Mouse (Mus musculus) limb, embryonic 14.5 days (tissue): ENCODE data around the gene Abhd4. TPM values are rescaled to one million over a fixed set of nuclear protein-coding genes. Genes with fewer than 3 reads are reported as not detected.

Experiments used
- ATAC-seq: fragments of 200-750 bp; cut with Nextera tagmentation; 2 replicates; pipeline ENCODE4 v1.8.0; 2017; ENCODE audit warnings: low read depth, moderate number of reproducible peaks, moderate TSS enrichment; ENCODE audit not compliant: low FRiP score
- DNase-seq: peaks from one replicate; pipeline ENCODE4 v3.0.0-alpha.2; 2015; ENCODE audit warnings: low spot score
- H3K27ac ChIP-seq: fragments of 300-500 bp; sonication (generic); replicated peaks from 2 replicates; pipeline ENCODE4 v1.5.1; 2014; ENCODE audit warnings: low read depth, mild to moderate bottlenecking, low read length, moderate library complexity, mixed read lengths
- H3K27me3 ChIP-seq: fragments of 300-500 bp; sonication (generic); 2 replicates; pipeline ENCODE4 v1.6.1; 2014; ENCODE audit warnings: low read length, mixed read lengths; ENCODE audit not compliant: control insufficient read depth, insufficient read depth
- H3K36me3 ChIP-seq: fragments of 300-500 bp; sonication (generic); 2 replicates; pipeline ENCODE4 v1.6.1; 2014; ENCODE audit warnings: mild to moderate bottlenecking, low read length, moderate library complexity, mixed read lengths; ENCODE audit not compliant: control insufficient read depth, insufficient read depth
- H3K4me1 ChIP-seq: fragments of 300-500 bp; sonication (generic); 2 replicates; pipeline ENCODE4 v1.6.1; 2014; ENCODE audit warnings: antibody characterized with exemption, low read length, mixed read lengths; ENCODE audit not compliant: control insufficient read depth, insufficient read depth
- H3K4me2 ChIP-seq: fragments of 300-500 bp; sonication (generic); replicated peaks from 2 replicates; pipeline ENCODE4 v1.6.1; 2014; ENCODE audit warnings: low read depth, mild to moderate bottlenecking, low read length, moderate library complexity; ENCODE audit not compliant: severe bottlenecking
- H3K4me3 ChIP-seq: fragments of 300-500 bp; sonication (generic); replicated peaks from 2 replicates; pipeline ENCODE4 v1.5.1; 2014; ENCODE audit warnings: low read length
- H3K9ac ChIP-seq: fragments of 300-500 bp; sonication (generic); 2 replicates; pipeline ENCODE4 v1.6.1; 2014; ENCODE audit warnings: mild to moderate bottlenecking, low read depth, low read length, moderate library complexity; ENCODE audit not compliant: severe bottlenecking
- H3K9me3 ChIP-seq: fragments of 300-500 bp; sonication (generic); 2 replicates; pipeline ENCODE4 v1.6.1; 2016; ENCODE audit warnings: low read length; ENCODE audit not compliant: control insufficient read depth
- POLR2A ChIP-seq: fragments of 200-500 bp; IDR thresholded peaks from 2 replicates; pipeline ENCODE4 v1.8.0; 2012; ENCODE audit warnings: inconsistent platforms, mild to moderate bottlenecking, moderate library complexity, borderline replicate concordance; ENCODE audit not compliant: insufficient read depth, insufficient read length; ENCODE audit errors: extremely low read depth
- WGBS: fragments of 180-500 bp; shearing (Covaris S2); extraction: QIAGEN DNeasy Blood & Tissue Kit; methylation state at CpG from one replicate; pipeline ENCODE4 v1.1.7; 2014; 5-methylcytosine and 5-hydroxymethylcytosine counted together
- polyA plus RNA-seq, 2 experiments: library from polyadenylated mRNA; depleted of rRNA in 1 of 2; stranded (reverse) in 1 of 2; unstranded in 1 of 2; fragments of >200 nt; fragmentation: Nextera tagmentation in 1 of 2; extraction: Ambion mirVana in 1 of 2; gene quantifications; 2 replicates each; pipeline versions ENCODE4 v1.2.1 to v1.2.3; 2012 to 2014

Gene Abhd4
- polyA plus RNA-seq, 2 experiments: 27.7 to 58.4 TPM

GRCm38 (mm10) chr14:54230638-54231150, 23.3 kb upstream of the Abhd4 start:
- no peak overlapping the region for H3K4me2 ChIP-seq
- H3K27me3 ChIP-seq: no peaks in the 10 kb centered on the region
- no peak for DNase-seq
- no peak for ATAC-seq
- H3K36me3 ChIP-seq: peaks cover 12% of the 10 kb centered on the region
- no peak overlapping the region for H3K9ac ChIP-seq
- H3K4me1 ChIP-seq: peaks cover 10% of the 10 kb centered on the region; the same call in 1 of the 2 replicates
- no peaks in the 10 kb centered on the region for H3K9me3 ChIP-seq
- TF ChIP-seq POLR2A: no peak
- no peak overlapping the region for H3K4me3 ChIP-seq
- 91% methylated on average over 14 of the region's 14 CpGs for WGBS
- H3K27ac ChIP-seq: no peak overlapping the region

DNA sequence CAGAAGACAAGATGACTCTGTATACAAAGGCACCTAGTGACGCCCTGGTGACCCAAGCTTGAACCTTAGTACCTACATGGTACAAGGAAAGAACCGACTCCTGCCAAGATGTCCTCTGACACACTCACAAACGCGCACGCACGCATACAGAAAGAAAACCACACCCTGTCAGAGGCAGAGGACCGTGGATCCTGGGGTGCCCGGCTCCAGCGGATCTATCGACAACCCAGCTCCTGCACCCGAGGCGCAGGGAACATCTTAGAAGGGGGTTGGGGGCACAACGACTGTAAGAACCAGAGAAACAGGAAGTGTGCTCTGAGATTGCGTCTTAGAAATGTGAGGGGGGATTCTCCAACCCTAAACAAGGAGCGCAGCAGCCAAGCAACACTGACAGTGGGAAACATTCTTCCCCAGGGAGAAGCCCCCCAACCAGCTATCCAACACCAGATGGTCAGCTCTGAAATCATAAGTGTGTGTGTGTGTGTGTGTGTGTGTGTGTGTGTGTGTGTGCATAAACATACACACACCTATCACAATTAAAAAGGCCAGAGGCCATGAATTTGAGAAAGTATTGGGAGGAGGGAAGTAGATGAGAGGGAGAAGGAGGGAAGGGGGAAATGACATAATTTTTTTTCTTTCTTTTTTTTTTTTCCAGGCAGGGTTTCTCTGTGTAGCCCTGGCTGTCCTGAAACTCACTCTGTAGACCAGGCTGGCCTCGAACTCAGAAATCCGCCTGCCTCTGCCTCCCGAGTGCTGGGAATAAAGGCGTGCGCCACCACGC, 22.6 kb upstream of the Abhd4 start:
- Histone ChIP-seq H3K4me2 (no peak overlapping the region), H3K27me3 (no peaks in the 10 kb centered on the region), H3K9ac (no peak overlapping the region), H3K27ac (no peak overlapping the region), H3K36me3 (peaks cover 16% of the 10 kb centered on the region), H3K9me3 (no peaks in the 10 kb centered on the region), H3K4me1 (peaks cover 10% of the 10 kb centered on the region; the same call in 1 of the 2 replicates), H3K4me3 (no peak overlapping the region)
- 81% methylated on average over 21 of the region's 21 CpGs for whole genome bisulfite sequencing
- ATAC-seq (no peak), DNase-seq (no peak)
- TF ChIP-seq POLR2A: no peak

DNA sequence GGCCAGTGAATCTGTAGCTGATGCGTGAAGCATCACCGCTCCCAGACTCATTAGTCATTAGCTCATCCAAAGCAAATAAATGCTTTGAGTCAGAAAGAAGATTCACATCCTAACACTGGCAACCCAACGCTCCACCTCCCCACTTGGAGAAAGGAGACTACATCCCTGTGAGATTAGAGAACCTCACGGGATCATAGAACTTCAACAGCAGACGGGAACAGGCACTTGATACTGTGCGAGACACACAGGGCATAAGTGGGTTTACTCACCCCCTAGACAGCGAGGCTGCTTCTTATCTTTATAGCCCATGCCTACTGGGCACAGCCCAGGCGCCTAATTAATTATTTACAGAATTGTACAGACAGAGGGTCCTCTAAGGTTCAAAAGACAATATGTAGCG, 21.8 kb upstream of the Abhd4 start:
- H3K27ac ChIP-seq: no peak overlapping the region
- no peak for DNase-seq
- TF ChIP-seq POLR2A: no peak
- peaks cover 10% of the 10 kb centered on the region; the same call in 1 of the 2 replicates for H3K4me1 ChIP-seq
- 62% methylated on average over 9 of the region's 9 CpGs for WGBS
- H3K4me3 ChIP-seq: no peak overlapping the region
- no peaks in the 10 kb centered on the region for H3K9me3 ChIP-seq
- ATAC-seq: no peak
- peaks cover 19% of the 10 kb centered on the region for H3K36me3 ChIP-seq
- no peaks in the 10 kb centered on the region for H3K27me3 ChIP-seq
- no peak overlapping the region for H3K9ac ChIP-seq
- no peak overlapping the region for H3K4me2 ChIP-seq

DNA sequence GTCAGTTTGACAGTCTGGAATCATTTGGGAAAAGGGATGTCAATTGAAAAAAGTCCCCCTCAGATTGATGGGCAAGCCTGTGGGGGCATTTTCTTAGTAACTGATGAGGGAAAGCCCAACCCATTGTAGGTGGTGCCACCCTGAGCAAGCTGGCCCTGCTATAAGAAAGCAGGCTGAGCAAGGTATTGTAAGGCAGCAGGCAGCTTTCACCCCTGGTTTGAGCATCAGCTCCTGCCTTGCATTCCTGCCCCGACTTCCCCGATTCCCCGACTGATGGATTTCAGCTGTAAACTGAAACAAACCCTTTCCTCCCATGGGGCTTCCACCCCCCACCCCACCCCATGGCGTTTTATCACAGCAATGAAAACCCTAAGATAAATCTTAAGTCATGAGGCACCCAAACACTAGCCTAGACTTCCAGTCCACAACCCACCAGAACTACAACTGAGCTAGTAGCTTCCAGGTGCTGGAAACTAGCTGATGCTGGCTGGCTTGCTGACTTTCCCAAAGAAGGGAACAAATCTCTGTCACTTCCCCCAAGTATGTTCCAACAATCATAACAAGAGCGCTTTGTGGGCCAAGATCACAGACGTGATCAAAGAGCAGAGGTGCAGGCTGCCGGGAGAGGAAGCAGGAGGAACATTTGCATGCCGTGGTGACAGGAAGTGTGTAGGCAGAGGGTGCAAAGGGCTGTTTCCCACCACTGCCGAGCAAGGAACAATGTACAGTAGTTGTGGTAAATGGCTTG, 21.0 kb upstream of the Abhd4 start:
- Histone ChIP-seq H3K4me1 (peaks cover 7% of the 10 kb centered on the region; the same call in 1 of the 2 replicates), H3K27ac (peak overlapping the region; percentile 40; the same call in 1 of the 2 replicates), H3K36me3 (peaks cover 26% of the 10 kb centered on the region), H3K4me2 (0 out of 2 replicates have a peak overlapping the region, but pooled peaks have one; percentile 23), H3K9me3 (no peaks in the 10 kb centered on the region), H3K27me3 (no peaks in the 10 kb centered on the region), H3K4me3 (no peak overlapping the region), H3K9ac (peak overlapping the region; percentile 22; the same call in 1 of the 2 replicates)
- DNase-seq (no peak), ATAC-seq (0 out of 2 replicates have a peak, but pooled peaks have one; percentile 17)
- WGBS: 13% methylated on average over 9 of the region's 9 CpGs
- no peak for TF ChIP-seq POLR2A

- no peak for TF ChIP-seq POLR2A
- H3K36me3 ChIP-seq: peaks cover 29% of the 10 kb centered on the region
- 0 out of 2 replicates have a peak, but pooled peaks have one; percentile 16 for ATAC-seq
- H3K4me3 ChIP-seq: no peak overlapping the region
- no peak for DNase-seq
- H3K4me2 ChIP-seq: 0 out of 2 replicates have a peak overlapping the region, but pooled peaks have one; percentile 23
- WGBS: 63% methylated on average over 16 of the region's 16 CpGs
- no peaks in the 10 kb centered on the region for H3K27me3 ChIP-seq
- peaks cover 7% of the 10 kb centered on the region; the same call in 1 of the 2 replicates for H3K4me1 ChIP-seq
- H3K27ac ChIP-seq: 0 out of 2 replicates have a peak overlapping the region, but pooled peaks have one; percentile 40
- no peaks in the 10 kb centered on the region for H3K9me3 ChIP-seq
- no peak overlapping the region for H3K9ac ChIP-seq
Measured at GRCm38 (mm10) chr14:54233559-54234143, 20.3 kb upstream of the Abhd4 start.
